ENCODE assay signal across 9 mouse cellular contexts in the genomic region with DNA sequence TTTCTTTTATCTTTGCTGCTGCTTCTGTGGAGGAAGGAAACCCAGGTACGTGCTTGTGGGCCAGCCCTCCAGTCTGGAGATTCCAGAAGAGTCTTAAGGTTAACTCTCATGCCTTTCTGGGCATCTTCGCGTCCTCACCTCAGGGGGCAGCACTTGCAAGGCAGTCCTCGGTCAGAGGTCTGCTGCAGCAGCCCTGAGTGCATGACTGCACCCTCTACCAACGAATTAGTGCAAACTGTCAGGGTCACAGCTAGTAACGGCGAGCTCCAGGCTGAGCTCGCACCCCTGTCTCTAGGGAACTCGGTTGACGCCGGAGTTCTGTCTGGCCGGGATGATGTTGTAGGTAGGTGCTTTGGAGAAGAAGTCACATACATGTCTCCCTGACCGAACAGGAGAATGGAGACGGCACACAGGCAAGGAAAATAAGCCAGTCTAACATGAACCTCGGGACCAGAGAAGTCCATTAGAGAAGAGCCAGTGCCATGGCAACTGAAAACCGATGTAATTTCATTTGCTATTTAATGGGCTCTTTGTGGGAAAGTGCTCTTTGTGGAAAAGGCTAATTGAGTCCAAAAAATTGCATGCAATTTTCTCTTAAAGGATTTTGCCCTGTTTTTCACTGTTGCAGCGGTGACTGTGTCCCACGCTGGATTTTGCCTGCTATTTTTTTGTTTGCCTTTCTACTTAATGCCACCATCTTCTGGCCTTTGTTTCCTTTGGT. TPM values are rescaled to one million over a fixed set of nuclear protein-coding genes. Genes with fewer than 3 reads are reported as not detected.
DNase-seq lines count a peak whose midpoint lies in the region; ATAC-seq lines count a peak whose summit lies in the region.
"Had no signal": no experiment of that assay in that cellular context is flagged by ENCODE, and none has a peak within 500 bp of the region (broad histone marks: within the 10 kb centered on the region; RNA-seq: fewer than 3 reads in every experiment).

No protein-coding gene starts in this region.

- H3K9me3 ChIP-seq in limb, embryonic 12.5 days, result no peaks in the 10 kb centered on the region
- no peaks in the 10 kb centered on the region for H3K9me3 ChIP-seq in limb, embryonic 10.5 days (replicated peaks)
- no peaks in the 10 kb centered on the region for H3K9me3 ChIP-seq in embryonic facial prominence, embryonic 12.5 days
- H3K9me3 ChIP-seq in hindbrain, embryonic 15.5 days, result no peaks in the 10 kb centered on the region
- H3K9me3 ChIP-seq: liver, embryonic 15.5 days had no signal

- WGBS in limb, embryonic 12.5 days, result 34% methylated on average over 18 of the region's 18 CpGs
- WGBS in limb, embryonic 10.5 days, result 39% methylated on average over 18 of the region's 18 CpGs
- 26% methylated on average over 18 of the region's 18 CpGs for WGBS in embryonic facial prominence, embryonic 12.5 days
- WGBS in hindbrain, embryonic 15.5 days, result 8% methylated on average over 18 of the region's 18 CpGs

- peaks cover 4% of the 10 kb centered on the region; the same call in 1 of the 2 replicates for H3K36me3 ChIP-seq in limb, embryonic 12.5 days
- peaks cover 77% of the 10 kb centered on the region for H3K36me3 ChIP-seq in limb, embryonic 10.5 days
- H3K36me3 ChIP-seq in embryonic facial prominence, embryonic 12.5 days, result no peaks in the 10 kb centered on the region
- H3K36me3 ChIP-seq in hindbrain, embryonic 15.5 days, result no peaks in the 10 kb centered on the region
- H3K36me3 ChIP-seq: liver, embryonic 15.5 days had no signal

- H3K4me2 ChIP-seq in limb, embryonic 12.5 days, result peak overlapping the region; percentile 45
- peak overlapping the region; percentile 39 for H3K4me2 ChIP-seq in embryonic facial prominence, embryonic 12.5 days (replicated peaks)
- H3K4me2 ChIP-seq in hindbrain, embryonic 15.5 days, result peak overlapping the region; percentile 53
- H3K4me2 ChIP-seq: liver, embryonic 15.5 days had no signal

- ATAC-seq in limb, embryonic 12.5 days (ENCODE audit: insufficient number of reproducible peaks, insufficient read depth, low FRiP score, low TSS enrichment, low read depth), result no peak; the same call in 1 of the 2 replicates
- no peak for ATAC-seq in embryonic facial prominence, embryonic 12.5 days (ENCODE audit: insufficient number of reproducible peaks, insufficient read depth, low FRiP score, low TSS enrichment)
- peak; percentile 73 for ATAC-seq in hindbrain, embryonic 15.5 days (ENCODE audit: low FRiP score, low read depth)

- H3K4me1 ChIP-seq in limb, embryonic 12.5 days (replicated peaks), result peaks cover 17% of the 10 kb centered on the region
- peaks cover 19% of the 10 kb centered on the region for H3K4me1 ChIP-seq in limb, embryonic 10.5 days
- peaks cover 4% of the 10 kb centered on the region for H3K4me1 ChIP-seq in embryonic facial prominence, embryonic 12.5 days
- H3K4me1 ChIP-seq in hindbrain, embryonic 15.5 days (replicated peaks), result peaks cover 23% of the 10 kb centered on the region
- H3K4me1 ChIP-seq: liver, embryonic 15.5 days had no signal

- peak overlapping the region; percentile 41; the same call in 1 of the 2 replicates for H3K27ac ChIP-seq in limb, embryonic 12.5 days
- no peak overlapping the region for H3K27ac ChIP-seq in limb, embryonic 10.5 days
- 0 out of 2 replicates have a peak overlapping the region, but pooled peaks have one; percentile 36 for H3K27ac ChIP-seq in embryonic facial prominence, embryonic 12.5 days
- H3K27ac ChIP-seq in hindbrain, embryonic 15.5 days (replicated peaks), result peak overlapping the region; percentile 63
- H3K27ac ChIP-seq: liver, embryonic 15.5 days had no signal

- no peak overlapping the region for H3K4me3 ChIP-seq in limb, embryonic 12.5 days (replicated peaks)
- no peak overlapping the region for H3K4me3 ChIP-seq in limb, embryonic 10.5 days
- H3K4me3 ChIP-seq in embryonic facial prominence, embryonic 12.5 days, result 0 out of 2 replicates have a peak overlapping the region, but pooled peaks have one; percentile 12
- peak overlapping the region; percentile 29 for H3K4me3 ChIP-seq in hindbrain, embryonic 15.5 days
- H3K4me3 ChIP-seq: liver, embryonic 15.5 days had no signal

- DNase-seq in limb, embryonic 10.5 days (ENCODE audit: low spot score), result no peak
- DNase-seq in neural tube, embryonic 10.5 days (ENCODE audit: extremely low spot score, low spot score), result peak; percentile 39
- no peak for DNase-seq in ovary, postnatal 36 days (ENCODE audit: low spot score)
- DNase-seq in frontal cortex, postnatal 10 days (ENCODE audit: low spot score in 2 of 2), result no peak
- no peak for DNase-seq in layer of hippocampus, adult 8-10 months (ENCODE audit: low spot score in 2 of 2)

- no peak overlapping the region for H3K9ac ChIP-seq in limb, embryonic 12.5 days (replicated peaks)
- no peak overlapping the region for H3K9ac ChIP-seq in embryonic facial prominence, embryonic 12.5 days
- H3K9ac ChIP-seq in hindbrain, embryonic 15.5 days, result no peak overlapping the region
- H3K9ac ChIP-seq: liver, embryonic 15.5 days had no signal

- H3K27me3 ChIP-seq in limb, embryonic 12.5 days, result no peaks in the 10 kb centered on the region
- H3K27me3 ChIP-seq in limb, embryonic 10.5 days (ENCODE audit: low read depth, poor library complexity, severe bottlenecking), result no peaks in the 10 kb centered on the region
- no peaks in the 10 kb centered on the region for H3K27me3 ChIP-seq in embryonic facial prominence, embryonic 12.5 days
- H3K27me3 ChIP-seq in hindbrain, embryonic 15.5 days, result no peaks in the 10 kb centered on the region

RNA-seq across cellular contexts. Expression of a gene that starts 20.1 kb away (rescaled TPM):
- polyA plus RNA-seq in limb, embryonic 12.5 days (2016; fragmentation: Nextera tagmentation; extraction: Ambion mirVana), result 109 and 119 TPM in 2 replicates
- 371 and 448 TPM in 2 replicates for polyA plus RNA-seq in limb, embryonic 10.5 days (2016; fragmentation: Nextera tagmentation; extraction: Ambion mirVana)
- 60.3 and 66.7 TPM in 2 replicates for polyA plus RNA-seq in embryonic facial prominence, embryonic 12.5 days (2016; fragmentation: Nextera tagmentation; extraction: Ambion mirVana)
- 15.8 and 15.9 TPM in 2 replicates for polyA plus RNA-seq in hindbrain, embryonic 15.5 days (2015; fragmentation: Nextera tagmentation; extraction: Ambion mirVana)
- total RNA-seq in layer of hippocampus, adult 8-10 months (2022), result under 1 TPM in 3 of 4 experiments, not detected in 1; 0.25 to 0.73 (median 0.37) TPM

Comparison
In these comparisons a context has a peak if more than half of its experiments do, and no peak if none do; other contexts are left out.
1. H3K4me3 ChIP-seq: peak in embryonic facial prominence, embryonic 12.5 days (single experiment) and hindbrain, embryonic 15.5 days (single experiment); none in limb, embryonic 12.5 days (single experiment) and limb, embryonic 10.5 days (single experiment).
2. Peak in every context shown above with its lines, with median percentiles within 50 percentile points of each other: H3K4me2 ChIP-seq.